Mouse (Mus musculus): ENCODE measurements at regions not wholly inside any gene's neighbourhood (a gene's known extent, or its start where the extent isn't known, plus 50 kb on each side); places are given as distances from the start of the nearest gene placed in this dataset.

GRCm38 (mm10) chr5:61943376-61943775, 134.8 kb downstream of the G6pd2 start:
- H3K27me3 ChIP-seq = no peaks in the 10 kb centered on the region
- no peak for ATAC-seq (ENCODE audit: low FRiP score)
- WGBS = 83% methylated on average over 1 of the region's 1 CpGs
- no peak overlapping the region for H3K27ac ChIP-seq
- no peak overlapping the region for H3K4me3 ChIP-seq (replicated peaks)
- no peak overlapping the region for H3K4me2 ChIP-seq
- H3K9me3 ChIP-seq = no peaks in the 10 kb centered on the region
- no peaks in the 10 kb centered on the region for H3K4me1 ChIP-seq
- H3K9ac ChIP-seq = no peak overlapping the region
- no peaks in the 10 kb centered on the region for H3K36me3 ChIP-seq (replicated peaks)

GRCm38 (mm10) chr5:61985211-61985610, 176.6 kb downstream of the G6pd2 start:
- 39% methylated on average over 1 of the region's 1 CpGs for WGBS
- H3K27ac ChIP-seq = no peak overlapping the region
- H3K4me2 ChIP-seq = no peak overlapping the region
- H3K36me3 ChIP-seq (replicated peaks) = no peaks in the 10 kb centered on the region
- no peaks in the 10 kb centered on the region for H3K4me1 ChIP-seq
- no peak overlapping the region for H3K9ac ChIP-seq
- H3K27me3 ChIP-seq = no peaks in the 10 kb centered on the region
- H3K4me3 ChIP-seq (replicated peaks) = no peak overlapping the region
- H3K9me3 ChIP-seq = no peaks in the 10 kb centered on the region
- no peak for ATAC-seq (ENCODE audit: low FRiP score)

DNA sequence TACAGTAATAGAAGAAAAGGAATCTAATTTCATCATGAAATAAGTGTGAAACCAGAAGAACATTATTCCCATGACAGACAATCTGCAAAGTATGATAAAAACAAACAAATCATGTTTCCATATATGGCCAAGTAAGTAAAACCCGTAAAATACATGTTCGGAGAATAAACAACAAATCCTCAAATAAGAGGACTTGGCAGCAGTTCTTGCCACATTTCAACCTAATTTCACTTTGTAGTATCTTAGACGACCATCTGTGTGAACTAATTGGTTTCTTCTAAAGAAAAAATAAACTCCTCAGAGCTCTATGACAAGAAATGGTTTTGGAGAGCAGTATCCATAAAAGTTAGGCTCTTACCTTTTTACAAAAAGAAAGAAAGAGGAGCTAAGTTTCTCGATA, 210.9 kb downstream of the G6pd2 start:
- H3K36me3 ChIP-seq (replicated peaks) = no peaks in the 10 kb centered on the region
- no peak overlapping the region for H3K4me3 ChIP-seq (replicated peaks)
- no peak overlapping the region for H3K4me2 ChIP-seq
- WGBS = 73% methylated on average over 4 of the region's 4 CpGs
- no peaks in the 10 kb centered on the region for H3K4me1 ChIP-seq
- no peak for ATAC-seq (ENCODE audit: low FRiP score)
- no peak overlapping the region for H3K9ac ChIP-seq
- H3K9me3 ChIP-seq = no peaks in the 10 kb centered on the region
- no peak overlapping the region for H3K27ac ChIP-seq
- H3K27me3 ChIP-seq = no peaks in the 10 kb centered on the region

GRCm38 (mm10) chr5:62020260-62020659, 211.6 kb downstream of the G6pd2 start:
- no peak for ATAC-seq (ENCODE audit: low FRiP score)
- Histone ChIP-seq H3K9me3 (no peaks in the 10 kb centered on the region), H3K9ac (no peak overlapping the region), H3K36me3 (replicated peaks) (no peaks in the 10 kb centered on the region), H3K27me3 (no peaks in the 10 kb centered on the region), H3K4me2 (no peak overlapping the region), H3K4me3 (replicated peaks) (no peak overlapping the region), H3K27ac (no peak overlapping the region), H3K4me1 (no peaks in the 10 kb centered on the region)

DNA sequence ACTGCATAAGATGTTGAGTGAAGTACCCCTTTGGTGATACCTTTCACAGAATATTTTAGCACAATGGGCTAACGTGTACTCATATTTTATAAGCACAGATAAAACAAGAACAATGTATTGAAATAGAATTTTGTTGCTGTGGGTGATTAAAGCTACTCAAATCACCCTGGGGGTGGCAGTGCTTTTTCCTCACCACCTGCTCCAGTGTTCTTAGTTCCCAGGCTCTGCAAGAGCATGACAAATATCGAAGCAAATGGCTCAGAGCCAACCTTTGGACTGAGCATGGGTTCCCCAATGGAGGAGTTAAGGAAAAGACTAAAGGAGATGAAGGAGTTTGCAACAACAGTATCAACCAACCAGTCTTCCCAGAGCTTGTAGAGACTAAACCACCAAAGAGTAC, 232.9 kb downstream of the G6pd2 start:
- 74% methylated on average over 2 of the region's 2 CpGs for WGBS
- no peaks in the 10 kb centered on the region for H3K4me1 ChIP-seq
- H3K4me3 ChIP-seq (replicated peaks) = no peak overlapping the region
- no peak overlapping the region for H3K4me2 ChIP-seq
- no peak overlapping the region for H3K9ac ChIP-seq
- no peaks in the 10 kb centered on the region for H3K9me3 ChIP-seq
- no peaks in the 10 kb centered on the region for H3K36me3 ChIP-seq (replicated peaks)
- no peaks in the 10 kb centered on the region for H3K27me3 ChIP-seq
- ATAC-seq (ENCODE audit: low FRiP score) = no peak
- no peak overlapping the region for H3K27ac ChIP-seq

- Histone ChIP-seq H3K4me2 (no peak overlapping the region), H3K27me3 (no peaks in the 10 kb centered on the region), H3K36me3 (replicated peaks) (no peaks in the 10 kb centered on the region), H3K4me1 (no peaks in the 10 kb centered on the region), H3K27ac (no peak overlapping the region), H3K9me3 (no peaks in the 10 kb centered on the region), H3K4me3 (replicated peaks) (no peak overlapping the region), H3K9ac (no peak overlapping the region)
- 79% methylated on average over 2 of the region's 2 CpGs for WGBS
- no peak for ATAC-seq (ENCODE audit: low FRiP score)
Observed at GRCm38 (mm10) chr5:62043678-62044077, 235.1 kb downstream of the G6pd2 start.

GRCm38 (mm10) chr5:62078998-62079397, 270.4 kb downstream of the G6pd2 start:
- ATAC-seq (ENCODE audit: low FRiP score) = no peak

GRCm38 (mm10) chr5:62089538-62089937, 280.9 kb downstream of the G6pd2 start:
- Histone ChIP-seq H3K9me3 (no peaks in the 10 kb centered on the region), H3K4me2 (no peak overlapping the region), H3K9ac (no peak overlapping the region), H3K36me3 (replicated peaks) (no peaks in the 10 kb centered on the region), H3K4me3 (replicated peaks) (no peak overlapping the region), H3K4me1 (no peaks in the 10 kb centered on the region), H3K27ac (no peak overlapping the region), H3K27me3 (no peaks in the 10 kb centered on the region)
- WGBS = 95% methylated on average over 1 of the region's 1 CpGs
- ATAC-seq (ENCODE audit: low FRiP score) = no peak

More at GRCm38 (mm10) chr5:62078998-62079397, 270.4 kb downstream of the G6pd2 start:
- Histone ChIP-seq H3K9ac (no peak overlapping the region), H3K4me1 (no peaks in the 10 kb centered on the region), H3K27me3 (no peaks in the 10 kb centered on the region), H3K9me3 (no peaks in the 10 kb centered on the region), H3K36me3 (replicated peaks) (no peaks in the 10 kb centered on the region), H3K4me3 (replicated peaks) (no peak overlapping the region), H3K27ac (no peak overlapping the region), H3K4me2 (no peak overlapping the region)

- Histone ChIP-seq H3K36me3 (replicated peaks) (no peaks in the 10 kb centered on the region), H3K4me2 (no peak overlapping the region), H3K9ac (no peak overlapping the region), H3K9me3 (no peaks in the 10 kb centered on the region), H3K27ac (no peak overlapping the region), H3K27me3 (no peaks in the 10 kb centered on the region), H3K4me1 (no peaks in the 10 kb centered on the region), H3K4me3 (replicated peaks) (no peak overlapping the region)
- ATAC-seq (ENCODE audit: low FRiP score) = no peak
Observed at GRCm38 (mm10) chr5:62096052-62096451, 287.4 kb downstream of the G6pd2 start.

DNA sequence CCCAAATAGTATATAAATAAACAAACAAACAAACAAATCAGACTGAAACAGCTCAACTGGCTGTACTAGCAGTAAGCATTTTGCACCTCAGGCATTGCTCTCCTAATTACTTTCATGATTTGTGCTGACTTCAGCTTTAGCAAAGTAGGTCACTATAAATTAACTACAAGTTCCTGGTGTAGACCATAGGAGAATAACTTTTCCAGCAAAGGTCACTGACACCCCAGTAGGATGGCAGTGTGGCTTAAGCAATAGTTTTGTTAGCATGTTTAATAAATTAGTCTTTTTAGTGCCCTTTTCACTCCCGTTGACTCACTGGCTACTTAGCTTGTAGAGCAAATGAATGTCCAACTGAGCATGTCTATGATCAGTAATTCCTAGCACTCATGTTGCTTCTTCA, 304.6 kb downstream of the G6pd2 start:
- Histone ChIP-seq H3K27ac (no peak overlapping the region), H3K4me2 (no peak overlapping the region), H3K4me3 (replicated peaks) (no peak overlapping the region), H3K9me3 (no peaks in the 10 kb centered on the region), H3K4me1 (no peaks in the 10 kb centered on the region), H3K27me3 (no peaks in the 10 kb centered on the region), H3K9ac (no peak overlapping the region), H3K36me3 (replicated peaks) (no peaks in the 10 kb centered on the region)
- ATAC-seq (ENCODE audit: low FRiP score) = no peak
- 85% methylated on average over 1 of the region's 1 CpGs for WGBS

DNA sequence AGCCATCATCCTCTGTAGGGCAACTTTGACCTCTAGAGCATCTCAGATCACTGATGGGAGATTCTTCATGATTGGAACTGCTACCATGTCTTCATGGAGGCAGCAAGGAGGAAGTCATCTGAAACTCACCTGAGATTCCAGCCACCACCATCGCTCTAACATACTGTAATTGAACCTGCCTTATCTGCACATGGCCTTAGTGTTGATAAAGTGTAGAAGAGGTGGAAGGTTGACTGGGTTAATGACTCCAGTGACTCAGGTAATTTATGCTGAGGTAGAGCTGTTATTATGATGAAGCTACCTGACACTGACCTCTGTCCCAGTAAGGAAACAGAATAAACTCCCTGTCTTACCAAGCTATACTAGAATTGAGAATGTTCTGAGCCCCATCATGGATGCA, 305.0 kb downstream of the G6pd2 start:
- ATAC-seq (ENCODE audit: low FRiP score) = no peak
- WGBS = 89% methylated on average over 1 of the region's 1 CpGs
- no peaks in the 10 kb centered on the region for H3K36me3 ChIP-seq (replicated peaks)
- H3K27me3 ChIP-seq = no peaks in the 10 kb centered on the region
- no peaks in the 10 kb centered on the region for H3K4me1 ChIP-seq
- H3K4me3 ChIP-seq (replicated peaks) = no peak overlapping the region
- no peak overlapping the region for H3K9ac ChIP-seq
- no peaks in the 10 kb centered on the region for H3K9me3 ChIP-seq
- no peak overlapping the region for H3K4me2 ChIP-seq
- H3K27ac ChIP-seq = no peak overlapping the region

GRCm38 (mm10) chr5:62145178-62145577, 336.6 kb downstream of the G6pd2 start:
- Histone ChIP-seq H3K4me2 (no peak overlapping the region), H3K9me3 (no peaks in the 10 kb centered on the region), H3K4me1 (no peaks in the 10 kb centered on the region), H3K27ac (no peak overlapping the region), H3K9ac (no peak overlapping the region), H3K4me3 (replicated peaks) (no peak overlapping the region), H3K27me3 (no peaks in the 10 kb centered on the region), H3K36me3 (replicated peaks) (no peaks in the 10 kb centered on the region)
- no peak for ATAC-seq (ENCODE audit: low FRiP score)

GRCm38 (mm10) chr5:62147399-62147798, 338.8 kb downstream of the G6pd2 start:
- ATAC-seq (ENCODE audit: low FRiP score) = no peak
- Histone ChIP-seq H3K36me3 (replicated peaks) (no peaks in the 10 kb centered on the region), H3K9me3 (no peaks in the 10 kb centered on the region), H3K9ac (no peak overlapping the region), H3K27me3 (no peaks in the 10 kb centered on the region), H3K4me2 (no peak overlapping the region), H3K27ac (no peak overlapping the region), H3K4me1 (no peaks in the 10 kb centered on the region), H3K4me3 (replicated peaks) (no peak overlapping the region)

- Histone ChIP-seq H3K4me3 (replicated peaks) (no peak overlapping the region), H3K9me3 (no peaks in the 10 kb centered on the region), H3K27me3 (no peaks in the 10 kb centered on the region), H3K27ac (no peak overlapping the region), H3K4me1 (no peaks in the 10 kb centered on the region), H3K36me3 (replicated peaks) (no peaks in the 10 kb centered on the region), H3K9ac (no peak overlapping the region), H3K4me2 (no peak overlapping the region)
- WGBS = 87% methylated on average over 2 of the region's 2 CpGs
- ATAC-seq (ENCODE audit: low FRiP score) = no peak
Observed at GRCm38 (mm10) chr5:62160528-62160927, 351.9 kb downstream of the G6pd2 start.

Measured in forebrain, embryonic 12.5 days (tissue).